Mouse (Mus musculus) layer of hippocampus, adult 9-10 months (tissue): ENCODE measurements around the gene Pold1.
A peak's percentile ranks its signal among the peaks of the same experiment; 100 is the strongest.

Experiments used
- DNase-seq: peaks from one replicate; pipeline ENCODE4 v3.0.0; 2022; ENCODE audit warnings: low spot score

Pold1 gene

GRCm38 (mm10) chr7:44525126-44525832, 23.4 kb downstream of the Pold1 start:
- no peak for DNase-seq

DNA sequence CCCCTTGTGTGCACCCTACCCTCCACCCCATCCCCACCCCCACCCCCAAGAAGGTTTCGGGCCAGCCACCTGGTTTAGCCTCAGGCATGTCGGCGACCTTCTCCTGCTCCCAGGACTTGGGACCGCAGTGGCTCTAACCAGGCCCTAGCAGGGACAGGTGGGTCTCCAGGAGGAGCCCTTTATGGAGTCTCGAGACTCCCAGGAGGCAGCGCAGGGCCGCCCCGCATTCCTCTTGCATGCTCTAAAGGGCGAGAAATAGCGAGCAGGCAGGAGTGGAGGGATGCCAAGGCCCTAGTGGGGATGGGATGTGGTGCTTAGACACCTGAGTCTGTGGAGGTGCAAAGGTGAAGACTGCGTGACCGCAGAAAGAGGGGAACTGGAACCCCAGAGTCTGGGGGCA, 24.1 kb downstream of the Pold1 start, which contains the start of gene Mybpc2:
Mybpc2 (minus strand) TSS at position 155 of the 400 bp plus-strand sequence.
- no peak for DNase-seq

GRCm38 (mm10) chr7:44523056-44523455, 25.6 kb downstream of the Pold1 start:
- DNase-seq, result no peak

- DNase-seq, result no peak
Measured at GRCm38 (mm10) chr7:44521710-44522109, 26.9 kb downstream of the Pold1 start.

DNA sequence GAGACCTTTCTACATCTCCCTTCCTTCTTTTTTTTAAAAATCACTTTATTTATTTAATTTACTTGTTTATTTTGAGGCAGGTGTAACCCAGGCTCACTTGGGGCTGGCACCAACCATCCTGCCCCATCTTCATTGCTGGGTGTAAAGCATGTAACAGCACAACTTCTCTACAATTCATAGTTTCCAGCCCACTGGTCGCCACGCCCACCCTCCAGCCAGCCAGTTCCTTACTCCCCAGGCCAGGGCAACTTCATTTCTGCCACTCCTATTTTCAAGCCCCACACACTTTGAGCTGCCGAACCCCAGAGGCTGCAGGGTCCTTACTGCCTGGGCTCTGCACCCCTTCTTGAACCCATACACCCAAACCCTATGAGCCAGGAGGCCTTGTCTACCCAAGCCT, 27.7 kb downstream of the Pold1 start:
- no peak for DNase-seq

DNA sequence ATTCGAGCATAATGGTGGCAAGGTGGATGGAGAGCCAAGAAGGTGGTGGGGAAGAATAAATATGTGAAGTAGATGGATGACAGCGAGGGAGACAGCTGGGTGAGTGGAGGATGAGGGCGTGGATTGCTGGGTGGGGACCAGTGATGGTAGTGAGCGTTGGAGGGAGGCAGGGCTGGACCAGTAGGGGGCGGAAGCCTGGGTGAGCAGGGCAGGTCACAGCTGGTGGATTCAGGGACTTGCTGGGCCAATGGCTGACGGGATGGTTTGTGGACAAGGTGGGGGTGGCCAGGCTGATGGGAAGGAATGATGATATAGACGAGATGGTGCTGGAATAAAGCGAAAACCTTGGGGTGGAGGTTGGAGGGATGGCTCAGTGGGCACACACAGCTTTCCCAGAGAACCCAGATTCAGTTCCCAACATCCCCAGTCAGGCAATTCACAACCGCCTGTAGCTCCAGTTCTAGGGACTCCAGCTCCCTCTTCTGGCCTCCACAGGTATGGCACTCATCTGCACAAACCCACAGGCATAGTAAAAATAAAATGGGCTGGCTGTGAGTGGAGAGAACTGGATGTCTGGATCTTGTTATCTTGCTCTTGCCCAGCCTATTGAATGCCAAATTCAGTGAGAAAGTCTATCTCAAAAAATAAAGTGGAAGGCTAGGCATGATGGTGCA, 29.3 kb downstream of the Pold1 start:
- DNase-seq, result no peak

DNA sequence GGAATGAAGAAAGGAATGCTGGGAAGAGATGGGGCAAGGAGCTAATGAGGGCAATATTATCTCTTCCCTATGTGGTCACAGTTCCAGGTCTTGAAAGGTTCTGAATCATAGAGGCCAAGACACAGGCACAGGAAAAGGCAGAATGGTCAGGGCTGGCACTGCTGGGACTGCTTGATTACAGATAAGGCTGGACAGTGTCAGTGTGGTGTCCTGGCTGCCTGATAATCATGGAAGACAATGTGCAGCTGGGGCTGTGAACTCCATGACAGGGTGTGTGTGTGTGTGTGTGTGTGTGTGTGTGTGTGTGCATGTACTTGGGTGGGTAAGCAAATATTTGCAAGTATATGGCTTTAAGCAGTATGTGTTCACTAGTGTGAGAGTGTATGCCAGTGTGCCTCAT, 41.2 kb downstream of the Pold1 start:
- no peak for DNase-seq

GRCm38 (mm10) chr7:44501563-44502115, 47.0 kb downstream of the Pold1 start:
- peak; percentile 57 for DNase-seq

- no peak for DNase-seq
Measured at GRCm38 (mm10) chr7:44500046-44500445, 48.6 kb downstream of the Pold1 start.

- no peak for DNase-seq
Measured at GRCm38 (mm10) chr7:44498922-44499321, 49.7 kb downstream of the Pold1 start.

- DNase-seq, result no peak
Measured at GRCm38 (mm10) chr7:44497361-44498055, 51.1 kb downstream of the Pold1 start.

GRCm38 (mm10) chr7:44496771-44497109, 51.9 kb downstream of the Pold1 start:
- DNase-seq, result no peak

DNA sequence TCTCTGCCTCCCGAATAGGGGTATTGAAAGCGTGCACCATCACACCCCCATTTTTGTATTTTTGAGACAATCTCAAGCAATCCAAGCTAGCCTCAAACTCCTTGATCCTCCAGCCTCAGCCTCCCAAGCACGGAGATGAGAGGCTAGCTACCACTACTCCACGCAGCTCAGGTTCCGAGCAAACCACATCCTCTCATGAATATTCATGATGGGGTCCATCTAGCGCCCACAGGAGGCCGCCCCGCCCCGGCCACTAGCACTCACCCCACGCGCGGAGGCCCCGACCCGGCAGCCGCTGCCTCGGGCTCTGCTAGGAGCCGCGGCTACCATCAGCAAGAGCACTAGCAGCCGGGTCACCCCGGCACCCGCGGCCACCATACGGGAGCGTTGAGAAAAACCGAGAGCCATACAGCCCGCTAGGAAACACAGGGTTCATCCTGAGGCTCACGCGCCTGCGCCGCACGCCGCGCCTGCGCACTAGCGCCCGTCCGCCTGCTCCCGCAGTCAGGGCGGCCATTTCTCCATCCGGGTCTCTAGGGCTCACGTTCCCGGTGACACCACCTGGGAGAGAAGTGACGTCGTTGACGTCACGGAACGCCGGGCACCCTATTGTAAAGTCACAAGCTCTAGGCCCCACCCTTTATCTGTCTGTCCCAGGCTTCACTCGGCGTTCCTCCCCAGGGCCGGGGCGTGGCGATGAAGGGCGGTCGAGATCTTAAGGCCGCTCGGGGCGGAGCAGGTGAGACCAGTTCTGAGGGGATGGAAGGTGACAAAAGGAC, 52.5 kb downstream of the Pold1 start, which contains the start of the genes Emc10 and Fam71e1:
Emc10 (minus strand) TSS at position 538 of the 779 bp plus-strand sequence.
Fam71e1 (plus strand) TSS at position 590 of the 779 bp plus-strand sequence.
- DNase-seq, result peak; percentile 93

DNA sequence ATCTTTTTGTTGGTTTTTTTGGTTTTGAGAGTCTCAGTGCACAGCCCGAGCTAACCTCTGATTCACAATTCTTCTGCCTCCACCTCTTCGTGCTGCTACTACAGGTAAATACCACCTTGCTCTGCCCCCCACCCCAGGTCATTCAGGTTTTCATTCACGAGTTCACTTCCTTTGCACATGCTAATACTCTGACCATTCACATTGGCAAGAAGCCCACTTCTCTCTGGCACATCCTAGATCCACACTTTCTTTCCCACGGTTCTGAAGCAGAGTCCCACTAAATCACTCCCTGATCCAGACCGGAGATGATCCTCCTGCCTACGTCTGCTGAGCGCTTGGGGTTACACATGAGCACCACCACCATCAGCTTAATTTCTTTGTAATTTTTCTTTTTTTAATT, 53.6 kb downstream of the Pold1 start:
- no peak for DNase-seq

- DNase-seq, result no peak
Measured at GRCm38 (mm10) chr7:44494681-44495080, 54.0 kb downstream of the Pold1 start.

- DNase-seq, result no peak
Measured at GRCm38 (mm10) chr7:44492166-44492826, 56.4 kb downstream of the Pold1 start.

GRCm38 (mm10) chr7:44491391-44491790, 57.3 kb downstream of the Pold1 start:
- DNase-seq, result no peak

DNA sequence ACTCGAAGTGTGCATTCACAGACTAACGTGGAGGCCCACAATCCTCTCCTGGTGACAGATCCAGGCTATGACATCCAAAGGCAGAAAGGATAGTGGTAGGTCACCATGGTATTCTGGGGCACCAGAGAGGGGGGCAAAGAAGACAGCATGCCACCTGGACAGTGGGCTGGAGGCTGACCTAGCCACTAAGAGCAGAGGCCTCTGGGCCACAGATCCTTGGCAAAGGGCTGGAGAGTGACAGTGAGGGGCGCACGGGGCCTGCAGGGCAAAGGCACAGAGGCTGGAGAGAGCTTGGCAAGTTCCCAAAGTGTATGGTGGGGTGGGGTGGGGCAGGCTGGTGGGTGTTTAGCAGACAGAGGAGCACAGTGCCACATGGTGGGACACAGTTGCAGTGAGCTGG, 58.4 kb downstream of the Pold1 start:
- no peak for DNase-seq

- DNase-seq, result no peak
Measured at GRCm38 (mm10) chr7:44488545-44488944, 60.1 kb downstream of the Pold1 start.

DNA sequence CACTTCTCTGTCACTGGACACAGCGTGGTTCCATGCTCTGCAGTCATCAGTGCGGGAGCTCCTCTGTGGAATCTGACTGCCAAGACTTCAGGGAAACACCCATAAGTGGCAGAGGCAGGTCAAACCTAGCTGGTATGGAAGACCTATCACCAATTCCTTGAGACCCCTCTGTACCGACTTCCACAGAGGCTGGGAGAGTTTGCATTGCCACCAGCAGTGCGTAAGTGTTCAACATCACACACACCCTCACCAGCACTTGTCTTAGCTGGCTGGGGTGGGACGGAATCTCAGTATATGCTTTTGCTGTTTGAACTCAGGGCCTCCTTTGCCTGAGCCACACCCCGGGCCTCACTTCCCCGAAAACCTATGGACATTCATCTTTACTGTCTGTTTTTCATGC, 60.7 kb downstream of the Pold1 start:
- DNase-seq, result no peak

DNA sequence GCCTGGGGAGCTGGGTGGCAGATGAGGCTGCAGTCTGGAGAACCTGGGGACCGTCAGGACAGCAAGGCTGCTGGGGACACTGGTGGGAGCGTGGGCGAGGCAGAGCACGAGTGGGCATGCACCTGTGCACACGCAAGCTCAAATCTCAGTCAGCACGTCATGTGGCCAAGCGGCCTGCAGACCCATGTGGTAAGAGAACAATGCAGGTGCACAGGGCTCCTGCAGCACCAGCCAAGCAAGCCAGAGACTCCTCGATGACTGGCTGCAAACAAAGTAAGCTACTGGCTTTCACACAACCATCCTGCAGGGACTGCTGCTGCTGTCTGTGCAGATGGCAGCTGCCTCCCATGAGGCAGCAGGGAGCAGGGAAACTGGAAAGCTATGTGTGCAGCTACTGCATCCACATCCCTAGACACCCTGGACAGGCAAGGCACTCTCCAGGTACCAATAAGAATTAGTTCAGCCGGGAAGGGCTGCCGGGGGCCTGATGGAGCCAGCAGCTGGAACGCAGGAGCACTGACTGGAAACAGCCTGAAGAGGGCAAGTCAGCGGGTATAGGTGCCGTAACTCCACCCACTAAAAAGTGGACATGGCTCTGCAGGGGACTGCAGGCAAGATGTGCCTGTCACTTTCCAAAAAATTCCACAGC, 61.6 kb downstream of the Pold1 start:
- DNase-seq, result no peak
